Mouse (Mus musculus): ENCODE results near the gene Lrig2. TPM values are rescaled to one million over a fixed set of nuclear protein-coding genes. Genes with fewer than 3 reads are reported as not detected.

The Lrig2 gene
- polyA plus RNA-seq, 1 experiment from 2014 or later = 21.9 TPM

GRCm38 (mm10) chr3:104401176-104401575, 110.5 kb downstream of the Lrig2 start:
- WGBS = 78% methylated on average over 2 of the region's 2 CpGs
- Histone ChIP-seq H3K27me3 (replicated peaks; ENCODE audit: control insufficient read depth, insufficient read depth, low read length) (no peaks in the 10 kb centered on the region), H3K9ac (ENCODE audit: low read depth, low read length) (no peak overlapping the region), H3K4me2 (ENCODE audit: low read length) (no peak overlapping the region), H3K4me1 (ENCODE audit: control insufficient read depth, insufficient read depth, low read depth, low read length) (peaks cover 6% of the 10 kb centered on the region), H3K36me3 (ENCODE audit: control insufficient read depth, insufficient read depth, low read length) (no peaks in the 10 kb centered on the region), H3K4me3 (ENCODE audit: low read length) (no peak overlapping the region), H3K27ac (ENCODE audit: low read depth, low read length) (no peak overlapping the region), H3K9me3 (ENCODE audit: control insufficient read depth, low read length) (no peaks in the 10 kb centered on the region)
- ATAC-seq = no peak

- Histone ChIP-seq H3K4me1 (ENCODE audit: control insufficient read depth, insufficient read depth, low read depth, low read length) (peaks cover 9% of the 10 kb centered on the region), H3K4me2 (ENCODE audit: low read length) (no peak overlapping the region), H3K27me3 (replicated peaks; ENCODE audit: control insufficient read depth, insufficient read depth, low read length) (no peaks in the 10 kb centered on the region), H3K9ac (ENCODE audit: low read depth, low read length) (no peak overlapping the region), H3K36me3 (ENCODE audit: control insufficient read depth, insufficient read depth, low read length) (no peaks in the 10 kb centered on the region), H3K9me3 (ENCODE audit: control insufficient read depth, low read length) (no peaks in the 10 kb centered on the region), H3K27ac (ENCODE audit: low read depth, low read length) (no peak overlapping the region), H3K4me3 (ENCODE audit: low read length) (no peak overlapping the region)
- no peak for ATAC-seq
- WGBS = 94% methylated on average over 5 of the region's 5 CpGs
Observed at GRCm38 (mm10) chr3:104400126-104400525, 111.6 kb downstream of the Lrig2 start.

DNA sequence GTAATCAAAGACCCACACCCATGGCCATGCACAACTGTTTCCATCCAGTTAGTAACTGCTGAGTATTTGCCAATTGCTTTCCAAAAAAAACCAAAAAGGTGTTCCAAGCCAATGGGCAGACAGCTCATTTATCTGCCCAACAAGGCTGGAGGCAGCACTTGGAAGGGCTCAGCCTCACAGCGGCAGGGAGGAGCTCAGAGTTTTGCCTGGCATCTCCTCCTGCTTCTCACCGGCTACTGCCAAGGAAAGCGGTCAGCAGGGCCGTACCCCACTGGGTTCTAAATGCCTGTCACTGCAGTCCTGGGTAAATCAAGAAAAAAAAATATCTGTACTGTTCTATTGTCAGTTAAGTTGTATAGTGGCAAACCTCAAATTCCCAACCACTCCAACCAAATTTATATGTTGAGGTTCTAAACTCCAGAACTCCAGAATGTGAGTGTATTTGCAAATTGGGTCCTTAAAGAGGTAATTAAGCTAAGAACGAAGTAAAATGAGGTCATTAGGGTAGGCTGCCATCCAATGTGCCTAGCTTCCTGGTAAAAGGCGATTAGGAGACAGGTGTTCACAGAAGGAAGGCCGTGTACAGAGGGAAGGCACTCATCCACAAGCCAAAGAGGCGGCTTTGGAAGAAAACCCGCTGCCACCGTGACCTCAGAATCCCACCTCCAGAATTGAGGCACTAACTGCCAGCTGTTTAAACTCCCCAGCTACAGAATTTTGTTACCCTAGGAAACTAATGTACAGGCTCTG, 112.2 kb downstream of the Lrig2 start:
- Histone ChIP-seq H3K9me3 (ENCODE audit: control insufficient read depth, low read length) (no peaks in the 10 kb centered on the region), H3K27me3 (replicated peaks; ENCODE audit: control insufficient read depth, insufficient read depth, low read length) (no peaks in the 10 kb centered on the region), H3K4me1 (ENCODE audit: control insufficient read depth, insufficient read depth, low read depth, low read length) (peaks cover 9% of the 10 kb centered on the region), H3K27ac (ENCODE audit: low read depth, low read length) (no peak overlapping the region), H3K4me3 (ENCODE audit: low read length) (no peak overlapping the region), H3K9ac (ENCODE audit: low read depth, low read length) (no peak overlapping the region), H3K36me3 (ENCODE audit: control insufficient read depth, insufficient read depth, low read length) (no peaks in the 10 kb centered on the region), H3K4me2 (ENCODE audit: low read length) (no peak overlapping the region)
- ATAC-seq = peak; percentile 63; the same call in 1 of the 2 replicates
- 64% methylated on average over 10 of the region's 10 CpGs for WGBS

GRCm38 (mm10) chr3:104397316-104397715, 114.4 kb downstream of the Lrig2 start:
- Histone ChIP-seq H3K27me3 (replicated peaks; ENCODE audit: control insufficient read depth, insufficient read depth, low read length) (no peaks in the 10 kb centered on the region), H3K9ac (ENCODE audit: low read depth, low read length) (no peak overlapping the region), H3K9me3 (ENCODE audit: control insufficient read depth, low read length) (no peaks in the 10 kb centered on the region), H3K4me2 (ENCODE audit: low read length) (no peak overlapping the region), H3K27ac (ENCODE audit: low read depth, low read length) (no peak overlapping the region), H3K4me3 (ENCODE audit: low read length) (no peak overlapping the region), H3K4me1 (ENCODE audit: control insufficient read depth, insufficient read depth, low read depth, low read length) (peaks cover 9% of the 10 kb centered on the region), H3K36me3 (ENCODE audit: control insufficient read depth, insufficient read depth, low read length) (no peaks in the 10 kb centered on the region)
- WGBS = 76% methylated on average over 9 of the region's 9 CpGs
- no peak for ATAC-seq

DNA sequence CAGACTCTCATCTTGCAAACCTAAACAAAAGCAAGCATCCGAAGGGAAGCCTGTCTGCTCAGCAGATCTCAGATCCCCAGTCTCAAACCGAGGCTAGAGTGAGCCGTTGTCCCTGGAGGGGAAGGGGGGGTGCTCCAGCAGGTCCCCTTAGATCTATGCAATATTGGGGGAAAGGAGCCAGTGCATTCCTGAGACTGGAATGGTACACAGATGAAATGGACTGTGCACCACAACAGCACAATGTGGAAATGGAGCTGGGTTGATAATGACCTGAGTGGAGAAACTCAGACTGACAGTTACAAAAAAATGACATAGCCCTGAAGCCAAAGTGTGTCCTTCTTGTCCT, 115.0 kb downstream of the Lrig2 start:
- Histone ChIP-seq H3K4me2 (ENCODE audit: low read length) (peak overlapping the region; percentile 27), H3K36me3 (ENCODE audit: control insufficient read depth, insufficient read depth, low read length) (no peaks in the 10 kb centered on the region), H3K27ac (ENCODE audit: low read depth, low read length) (peak overlapping the region; percentile 48), H3K4me1 (ENCODE audit: control insufficient read depth, insufficient read depth, low read depth, low read length) (peaks cover 9% of the 10 kb centered on the region), H3K9me3 (ENCODE audit: control insufficient read depth, low read length) (no peaks in the 10 kb centered on the region), H3K27me3 (replicated peaks; ENCODE audit: control insufficient read depth, insufficient read depth, low read length) (no peaks in the 10 kb centered on the region), H3K4me3 (ENCODE audit: low read length) (no peak overlapping the region), H3K9ac (ENCODE audit: low read depth, low read length) (0 out of 2 replicates have a peak overlapping the region, but pooled peaks have one; percentile 7)
- 29% methylated on average over 3 of the region's 3 CpGs for WGBS
- ATAC-seq = peak; percentile 22; the same call in 1 of the 2 replicates

GRCm38 (mm10) chr3:104396067-104396735, 115.5 kb downstream of the Lrig2 start:
- Histone ChIP-seq H3K36me3 (ENCODE audit: control insufficient read depth, insufficient read depth, low read length) (no peaks in the 10 kb centered on the region), H3K27ac (ENCODE audit: low read depth, low read length) (peak overlapping the region; percentile 48), H3K27me3 (replicated peaks; ENCODE audit: control insufficient read depth, insufficient read depth, low read length) (no peaks in the 10 kb centered on the region), H3K4me3 (ENCODE audit: low read length) (no peak overlapping the region), H3K9me3 (ENCODE audit: control insufficient read depth, low read length) (no peaks in the 10 kb centered on the region), H3K4me1 (ENCODE audit: control insufficient read depth, insufficient read depth, low read depth, low read length) (peaks cover 9% of the 10 kb centered on the region), H3K9ac (ENCODE audit: low read depth, low read length) (0 out of 2 replicates have a peak overlapping the region, but pooled peaks have one; percentile 7), H3K4me2 (ENCODE audit: low read length) (peak overlapping the region; percentile 27)
- ATAC-seq = peak; percentile 44; the same call in 1 of the 2 replicates
- WGBS = 23% methylated on average over 11 of the region's 11 CpGs

GRCm38 (mm10) chr3:104390072-104390471, 121.6 kb downstream of the Lrig2 start:
- H3K4me2 ChIP-seq (ENCODE audit: low read length) = no peak overlapping the region
- WGBS = 38% methylated on average over 10 of the region's 10 CpGs
- no peaks in the 10 kb centered on the region for H3K9me3 ChIP-seq (ENCODE audit: control insufficient read depth, low read length)
- H3K4me3 ChIP-seq (ENCODE audit: low read length) = no peak overlapping the region
- H3K27ac ChIP-seq (ENCODE audit: low read depth, low read length) = no peak overlapping the region
- 0 out of 2 replicates have a peak, but pooled peaks have one; percentile 12 for ATAC-seq
- no peaks in the 10 kb centered on the region for H3K36me3 ChIP-seq (ENCODE audit: control insufficient read depth, insufficient read depth, low read length)
- H3K9ac ChIP-seq (ENCODE audit: low read depth, low read length) = no peak overlapping the region
- peaks cover 3% of the 10 kb centered on the region for H3K4me1 ChIP-seq (ENCODE audit: control insufficient read depth, insufficient read depth, low read depth, low read length)
- H3K27me3 ChIP-seq (replicated peaks; ENCODE audit: control insufficient read depth, insufficient read depth, low read length) = no peaks in the 10 kb centered on the region

GRCm38 (mm10) chr3:104389449-104389848, 122.3 kb downstream of the Lrig2 start:
- Histone ChIP-seq H3K4me1 (ENCODE audit: control insufficient read depth, insufficient read depth, low read depth, low read length) (peaks cover 3% of the 10 kb centered on the region), H3K9ac (ENCODE audit: low read depth, low read length) (no peak overlapping the region), H3K27me3 (replicated peaks; ENCODE audit: control insufficient read depth, insufficient read depth, low read length) (no peaks in the 10 kb centered on the region), H3K4me2 (ENCODE audit: low read length) (no peak overlapping the region), H3K27ac (ENCODE audit: low read depth, low read length) (no peak overlapping the region), H3K4me3 (ENCODE audit: low read length) (no peak overlapping the region), H3K36me3 (ENCODE audit: control insufficient read depth, insufficient read depth, low read length) (no peaks in the 10 kb centered on the region), H3K9me3 (ENCODE audit: control insufficient read depth, low read length) (no peaks in the 10 kb centered on the region)
- 92% methylated on average over 2 of the region's 2 CpGs for WGBS
- no peak for ATAC-seq

DNA sequence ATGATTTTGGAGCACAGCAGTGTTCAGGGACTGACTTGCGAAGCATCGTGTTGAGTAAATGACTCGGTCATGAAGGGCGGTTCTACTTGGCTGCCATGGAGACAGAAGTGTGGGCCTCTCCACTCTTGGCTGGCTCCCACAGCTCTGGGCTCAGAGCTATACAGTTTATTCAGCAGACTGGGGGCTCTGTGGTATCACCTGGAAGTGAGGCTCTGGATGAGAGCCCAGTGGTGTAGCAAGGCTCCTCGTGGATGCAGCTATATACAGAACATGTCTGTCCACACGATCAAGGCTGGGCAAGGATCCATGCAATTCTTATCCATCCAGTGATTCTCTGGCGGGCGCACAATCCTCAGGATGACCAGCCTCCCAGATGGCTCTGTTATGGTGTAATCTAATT, 126.1 kb downstream of the Lrig2 start:
- H3K4me3 ChIP-seq (ENCODE audit: low read length) = no peak overlapping the region
- peak; percentile 81 for ATAC-seq
- no peaks in the 10 kb centered on the region for H3K9me3 ChIP-seq (ENCODE audit: control insufficient read depth, low read length)
- 67% methylated on average over 8 of the region's 8 CpGs for WGBS
- no peak overlapping the region for H3K27ac ChIP-seq (ENCODE audit: low read depth, low read length)
- H3K36me3 ChIP-seq (ENCODE audit: control insufficient read depth, insufficient read depth, low read length) = no peaks in the 10 kb centered on the region
- no peaks in the 10 kb centered on the region for H3K27me3 ChIP-seq (replicated peaks; ENCODE audit: control insufficient read depth, insufficient read depth, low read length)
- H3K9ac ChIP-seq (ENCODE audit: low read depth, low read length) = no peak overlapping the region
- no peak overlapping the region for H3K4me2 ChIP-seq (ENCODE audit: low read length)
- H3K4me1 ChIP-seq (ENCODE audit: control insufficient read depth, insufficient read depth, low read depth, low read length) = peaks cover 9% of the 10 kb centered on the region
